Mouse (Mus musculus): Measurements from ENCODE around the gene Myo6. TPM values are rescaled to one million over a fixed set of nuclear protein-coding genes. Genes with fewer than 3 reads are reported as not detected.
A peak's percentile ranks its signal among the peaks of the same experiment; 100 is the strongest.

The Myo6 gene
- polyA plus RNA-seq, 1 experiment from 2014 or later = 50.6 TPM

DNA sequence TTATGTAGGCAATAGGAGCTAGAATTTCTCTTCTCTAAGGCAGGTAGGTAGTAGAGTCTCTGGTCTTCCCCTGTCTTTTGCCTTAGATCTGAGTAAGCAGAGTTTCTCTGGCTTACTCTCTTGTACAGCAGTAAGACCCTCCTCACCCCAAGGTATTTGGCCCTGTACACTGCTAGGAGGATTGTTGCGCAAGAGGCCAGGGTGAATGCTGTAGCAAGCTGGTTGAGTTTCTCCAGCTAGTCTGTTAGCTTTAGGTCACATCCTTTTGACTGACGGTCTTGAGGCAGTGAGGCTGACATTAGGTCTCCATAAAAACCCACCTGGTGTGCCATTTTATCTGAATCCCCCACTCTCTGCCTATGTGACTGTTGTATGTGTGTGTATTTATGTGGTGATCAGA, 43.9 kb downstream of the Myo6 start:
- WGBS = 83% methylated on average over 2 of the region's 2 CpGs
- no peak overlapping the region for H3K27ac ChIP-seq (ENCODE audit: low read length)
- H3K9me3 ChIP-seq (ENCODE audit: control insufficient read depth, low read depth, low read length) = no peaks in the 10 kb centered on the region
- H3K27me3 ChIP-seq (ENCODE audit: control insufficient read depth, insufficient read depth, low read length) = no peaks in the 10 kb centered on the region
- H3K36me3 ChIP-seq (ENCODE audit: control insufficient read depth, insufficient read depth, low read length) = no peaks in the 10 kb centered on the region
- H3K4me3 ChIP-seq (ENCODE audit: low read depth, low read length) = no peak overlapping the region
- no peaks in the 10 kb centered on the region for H3K4me1 ChIP-seq (ENCODE audit: control insufficient read depth, insufficient read depth, low read length)
- no peak for ATAC-seq (ENCODE audit: insufficient number of reproducible peaks, insufficient read depth, low FRiP score, low read depth)
- no peak overlapping the region for H3K9ac ChIP-seq (replicated peaks; ENCODE audit: low read depth, low read length)
- no peak overlapping the region for H3K4me2 ChIP-seq (replicated peaks; ENCODE audit: low read depth, low read length)

DNA sequence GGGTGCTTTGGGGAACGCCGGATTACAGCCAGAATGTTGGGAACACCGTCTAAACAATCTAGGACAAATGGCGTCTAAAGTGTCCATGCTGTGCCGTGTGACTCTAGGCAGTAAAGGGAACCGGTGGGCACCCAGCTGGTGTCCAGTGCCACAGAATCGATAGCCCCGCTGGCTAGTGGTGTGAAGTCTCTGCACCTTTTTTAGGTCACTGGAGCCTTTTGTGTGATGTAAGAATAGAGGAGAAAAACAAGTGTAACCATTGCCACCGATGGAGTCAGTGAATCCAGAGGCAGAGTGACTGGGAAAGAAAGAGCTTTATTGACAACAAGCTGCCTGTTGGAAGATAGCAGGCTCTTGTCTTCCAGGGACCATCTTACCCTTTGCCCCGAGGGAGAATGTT, 44.6 kb downstream of the Myo6 start:
- Histone ChIP-seq H3K4me3 (ENCODE audit: low read depth, low read length) (no peak overlapping the region), H3K27me3 (ENCODE audit: control insufficient read depth, insufficient read depth, low read length) (no peaks in the 10 kb centered on the region), H3K36me3 (ENCODE audit: control insufficient read depth, insufficient read depth, low read length) (no peaks in the 10 kb centered on the region), H3K4me1 (ENCODE audit: control insufficient read depth, insufficient read depth, low read length) (no peaks in the 10 kb centered on the region), H3K4me2 (replicated peaks; ENCODE audit: low read depth, low read length) (no peak overlapping the region), H3K9me3 (ENCODE audit: control insufficient read depth, low read depth, low read length) (no peaks in the 10 kb centered on the region), H3K27ac (ENCODE audit: low read length) (no peak overlapping the region), H3K9ac (replicated peaks; ENCODE audit: low read depth, low read length) (no peak overlapping the region)
- 72% methylated on average over 10 of the region's 10 CpGs for WGBS
- ATAC-seq (ENCODE audit: insufficient number of reproducible peaks, insufficient read depth, low FRiP score, low read depth) = no peak

- H3K9ac ChIP-seq (replicated peaks; ENCODE audit: low read depth, low read length) = no peak overlapping the region
- no peak overlapping the region for H3K4me2 ChIP-seq (replicated peaks; ENCODE audit: low read depth, low read length)
- H3K36me3 ChIP-seq (ENCODE audit: control insufficient read depth, insufficient read depth, low read length) = no peaks in the 10 kb centered on the region
- peak; percentile 65; the same call in 1 of the 2 replicates for ATAC-seq (ENCODE audit: insufficient number of reproducible peaks, insufficient read depth, low FRiP score, low read depth)
- no peaks in the 10 kb centered on the region for H3K4me1 ChIP-seq (ENCODE audit: control insufficient read depth, insufficient read depth, low read length)
- H3K27me3 ChIP-seq (ENCODE audit: control insufficient read depth, insufficient read depth, low read length) = no peaks in the 10 kb centered on the region
- WGBS = 74% methylated on average over 12 of the region's 12 CpGs
- H3K27ac ChIP-seq (ENCODE audit: low read length) = no peak overlapping the region
- H3K4me3 ChIP-seq (ENCODE audit: low read depth, low read length) = no peak overlapping the region
- H3K9me3 ChIP-seq (ENCODE audit: control insufficient read depth, low read depth, low read length) = no peaks in the 10 kb centered on the region
These were observed 45.3 kb downstream of the Myo6 start for GRCm38 (mm10) chr9:80210096-80210495.

GRCm38 (mm10) chr9:80213428-80213827, 48.6 kb downstream of the Myo6 start:
- H3K27ac ChIP-seq (ENCODE audit: low read length) = no peak overlapping the region
- 88% methylated on average over 2 of the region's 2 CpGs for WGBS
- H3K9ac ChIP-seq (replicated peaks; ENCODE audit: low read depth, low read length) = no peak overlapping the region
- no peak overlapping the region for H3K4me2 ChIP-seq (replicated peaks; ENCODE audit: low read depth, low read length)
- H3K4me3 ChIP-seq (ENCODE audit: low read depth, low read length) = no peak overlapping the region
- no peak for ATAC-seq (ENCODE audit: insufficient number of reproducible peaks, insufficient read depth, low FRiP score, low read depth)
- H3K27me3 ChIP-seq (ENCODE audit: control insufficient read depth, insufficient read depth, low read length) = no peaks in the 10 kb centered on the region
- no peaks in the 10 kb centered on the region for H3K36me3 ChIP-seq (ENCODE audit: control insufficient read depth, insufficient read depth, low read length)
- 0 out of 2 replicates have a peak, but pooled peaks cover 4% of the 10 kb centered on the region for H3K4me1 ChIP-seq (ENCODE audit: control insufficient read depth, insufficient read depth, low read length)
- no peaks in the 10 kb centered on the region for H3K9me3 ChIP-seq (ENCODE audit: control insufficient read depth, low read depth, low read length)

GRCm38 (mm10) chr9:80215502-80215901, 50.7 kb downstream of the Myo6 start:
- no peak overlapping the region for H3K9ac ChIP-seq (replicated peaks; ENCODE audit: low read depth, low read length)
- no peak overlapping the region for H3K4me3 ChIP-seq (ENCODE audit: low read depth, low read length)
- H3K4me2 ChIP-seq (replicated peaks; ENCODE audit: low read depth, low read length) = no peak overlapping the region
- no peaks in the 10 kb centered on the region for H3K27me3 ChIP-seq (ENCODE audit: control insufficient read depth, insufficient read depth, low read length)
- H3K4me1 ChIP-seq (ENCODE audit: control insufficient read depth, insufficient read depth, low read length) = 0 out of 2 replicates have a peak, but pooled peaks cover 4% of the 10 kb centered on the region
- no peak overlapping the region for H3K27ac ChIP-seq (ENCODE audit: low read length)
- WGBS = 91% methylated on average over 5 of the region's 5 CpGs
- ATAC-seq (ENCODE audit: insufficient number of reproducible peaks, insufficient read depth, low FRiP score, low read depth) = no peak
- H3K9me3 ChIP-seq (ENCODE audit: control insufficient read depth, low read depth, low read length) = no peaks in the 10 kb centered on the region
- H3K36me3 ChIP-seq (ENCODE audit: control insufficient read depth, insufficient read depth, low read length) = no peaks in the 10 kb centered on the region

- 0 out of 2 replicates have a peak, but pooled peaks cover 4% of the 10 kb centered on the region for H3K4me1 ChIP-seq (ENCODE audit: control insufficient read depth, insufficient read depth, low read length)
- WGBS = 76% methylated on average over 16 of the region's 16 CpGs
- H3K4me2 ChIP-seq (replicated peaks; ENCODE audit: low read depth, low read length) = no peak overlapping the region
- no peak overlapping the region for H3K4me3 ChIP-seq (ENCODE audit: low read depth, low read length)
- no peaks in the 10 kb centered on the region; the same call in 1 of the 2 replicates for H3K36me3 ChIP-seq (ENCODE audit: control insufficient read depth, insufficient read depth, low read length)
- H3K9me3 ChIP-seq (ENCODE audit: control insufficient read depth, low read depth, low read length) = no peaks in the 10 kb centered on the region
- no peak overlapping the region for H3K27ac ChIP-seq (ENCODE audit: low read length)
- H3K9ac ChIP-seq (replicated peaks; ENCODE audit: low read depth, low read length) = no peak overlapping the region
- ATAC-seq (ENCODE audit: insufficient number of reproducible peaks, insufficient read depth, low FRiP score, low read depth) = no peak
- no peaks in the 10 kb centered on the region for H3K27me3 ChIP-seq (ENCODE audit: control insufficient read depth, insufficient read depth, low read length)
These were observed 52.1 kb downstream of the Myo6 start for GRCm38 (mm10) chr9:80216786-80217501.

GRCm38 (mm10) chr9:80218718-80219117, 53.9 kb downstream of the Myo6 start:
- 48% methylated on average over 6 of the region's 6 CpGs for WGBS
- no peak overlapping the region for H3K4me3 ChIP-seq (ENCODE audit: low read depth, low read length)
- no peaks in the 10 kb centered on the region for H3K9me3 ChIP-seq (ENCODE audit: control insufficient read depth, low read depth, low read length)
- H3K27ac ChIP-seq (ENCODE audit: low read length) = no peak overlapping the region
- ATAC-seq (ENCODE audit: insufficient number of reproducible peaks, insufficient read depth, low FRiP score, low read depth) = no peak
- no peaks in the 10 kb centered on the region; the same call in 1 of the 2 replicates for H3K36me3 ChIP-seq (ENCODE audit: control insufficient read depth, insufficient read depth, low read length)
- no peaks in the 10 kb centered on the region for H3K27me3 ChIP-seq (ENCODE audit: control insufficient read depth, insufficient read depth, low read length)
- H3K9ac ChIP-seq (replicated peaks; ENCODE audit: low read depth, low read length) = no peak overlapping the region
- H3K4me1 ChIP-seq (ENCODE audit: control insufficient read depth, insufficient read depth, low read length) = 0 out of 2 replicates have a peak, but pooled peaks cover 4% of the 10 kb centered on the region
- H3K4me2 ChIP-seq (replicated peaks; ENCODE audit: low read depth, low read length) = no peak overlapping the region

DNA sequence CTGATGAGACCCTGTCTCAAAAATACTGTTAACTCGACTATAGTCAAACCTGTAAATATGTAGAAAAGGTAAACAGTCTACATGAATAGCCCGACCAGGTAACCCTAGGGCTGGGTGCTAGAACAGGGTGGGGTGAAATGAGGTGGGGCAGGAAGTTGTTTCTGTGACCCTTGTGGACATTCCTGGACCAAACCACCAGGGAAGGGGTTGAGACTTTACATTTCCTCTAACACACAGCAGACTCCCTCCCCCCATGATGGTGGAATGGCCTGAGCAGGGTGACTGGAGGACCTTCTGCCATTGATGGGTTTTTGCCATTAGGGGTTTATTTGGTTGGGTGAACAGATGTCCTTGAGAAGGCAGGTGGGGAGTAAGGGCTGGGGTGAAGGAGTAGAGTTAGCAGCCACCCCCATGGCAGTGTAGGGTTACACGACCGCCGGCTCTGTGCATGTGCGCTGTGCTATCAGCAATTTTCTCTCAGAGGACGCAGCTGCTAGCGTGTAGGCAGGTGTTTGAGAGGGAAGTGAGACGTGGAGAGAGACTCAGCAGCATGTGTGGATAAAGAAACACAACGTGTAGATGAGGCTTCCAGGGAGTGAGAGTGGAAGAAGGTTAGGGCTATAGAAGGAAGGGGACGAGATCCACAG, 59.3 kb downstream of the Myo6 start:
- Histone ChIP-seq H3K27me3 (ENCODE audit: control insufficient read depth, insufficient read depth, low read length) (no peaks in the 10 kb centered on the region), H3K4me1 (ENCODE audit: control insufficient read depth, insufficient read depth, low read length) (no peaks in the 10 kb centered on the region), H3K4me3 (ENCODE audit: low read depth, low read length) (no peak overlapping the region), H3K27ac (ENCODE audit: low read length) (no peak overlapping the region), H3K9me3 (ENCODE audit: control insufficient read depth, low read depth, low read length) (no peaks in the 10 kb centered on the region), H3K4me2 (replicated peaks; ENCODE audit: low read depth, low read length) (no peak overlapping the region), H3K9ac (replicated peaks; ENCODE audit: low read depth, low read length) (no peak overlapping the region), H3K36me3 (ENCODE audit: control insufficient read depth, insufficient read depth, low read length) (no peaks in the 10 kb centered on the region; the same call in 1 of the 2 replicates)
- ATAC-seq (ENCODE audit: insufficient number of reproducible peaks, insufficient read depth, low FRiP score, low read depth) = no peak
- WGBS = 72% methylated on average over 11 of the region's 11 CpGs

All from stomach, embryonic 14.5 days (tissue).